Mouse (Mus musculus): ENCODE data around the gene Qrich1.
A peak's percentile ranks its signal among the peaks of the same experiment; 100 is the strongest.

The Qrich1 gene

DNA sequence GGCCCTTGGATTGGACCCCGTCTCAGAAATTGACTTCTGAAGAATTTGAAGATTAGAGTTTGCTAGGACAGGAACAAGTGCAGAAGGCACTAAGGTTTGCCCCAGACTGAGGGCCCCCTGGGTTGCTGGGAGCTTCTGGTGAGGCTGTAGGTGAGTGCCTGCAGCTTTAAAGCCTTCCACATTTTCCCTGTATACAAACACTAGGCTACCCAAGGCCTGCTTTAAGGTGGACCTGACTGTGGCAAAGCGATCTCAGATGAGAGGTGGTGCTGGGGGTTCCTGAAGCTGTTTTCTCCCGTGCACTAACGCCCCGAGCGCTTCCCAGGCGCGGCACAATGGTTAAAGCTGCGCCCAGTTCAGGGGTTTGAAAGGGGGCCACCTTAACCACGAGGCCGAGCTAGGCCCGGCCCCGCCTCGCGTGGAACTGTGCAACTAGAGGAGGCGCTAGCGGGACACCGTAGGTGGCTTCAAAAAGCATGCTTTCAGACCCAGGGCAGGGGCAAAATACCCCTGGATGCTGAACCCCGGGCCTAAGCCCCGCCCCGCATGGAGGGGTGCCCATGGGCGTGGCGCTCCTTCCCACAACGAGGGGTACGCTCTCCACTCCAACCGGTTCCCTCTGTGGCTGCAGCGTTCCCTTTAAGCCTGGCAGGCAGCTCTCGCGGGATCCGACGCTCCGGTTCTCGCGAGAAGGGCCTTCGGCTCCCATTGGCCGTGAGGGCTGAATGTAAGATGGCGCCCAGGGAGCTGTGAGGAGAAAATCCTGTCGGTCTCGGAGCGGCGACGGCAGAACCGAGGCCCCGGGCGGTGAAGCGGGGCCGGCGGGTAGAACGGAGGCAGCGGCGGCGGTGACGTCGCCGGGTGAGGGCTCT lies at the start of gene Qrich1:
Gene Qrich1 (plus strand): TSS at position 427 of the 872 bp plus-strand sequence.
- peak; percentile 92 for DNase-seq (ENCODE audit: low spot score)

- no peak for DNase-seq (ENCODE audit: low spot score)
These were observed 47.2 kb upstream of the Qrich1 start for GRCm38 (mm10) chr9:108469430-108469829.

DNA sequence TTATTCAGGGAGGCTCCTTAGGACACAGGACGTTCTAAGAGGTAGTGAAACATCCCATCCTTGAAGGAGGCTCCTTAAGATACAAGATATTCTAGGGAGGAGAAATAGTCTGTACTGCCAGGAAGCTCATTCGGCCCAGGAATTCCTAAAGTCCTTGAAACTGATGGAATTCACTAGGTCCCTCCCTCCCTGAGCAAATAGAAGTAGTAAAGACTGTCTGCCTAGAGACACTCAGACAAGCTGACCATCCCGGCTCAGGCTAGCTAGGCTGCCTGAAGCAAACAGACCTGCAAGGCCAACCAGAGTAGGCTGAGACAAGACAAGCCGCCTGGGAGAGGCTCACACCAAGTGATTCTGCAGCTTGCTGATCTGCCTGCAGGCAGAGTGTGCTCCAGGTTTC lies 46.8 kb upstream of the Qrich1 start:
- DNase-seq (ENCODE audit: low spot score): no peak

DNA sequence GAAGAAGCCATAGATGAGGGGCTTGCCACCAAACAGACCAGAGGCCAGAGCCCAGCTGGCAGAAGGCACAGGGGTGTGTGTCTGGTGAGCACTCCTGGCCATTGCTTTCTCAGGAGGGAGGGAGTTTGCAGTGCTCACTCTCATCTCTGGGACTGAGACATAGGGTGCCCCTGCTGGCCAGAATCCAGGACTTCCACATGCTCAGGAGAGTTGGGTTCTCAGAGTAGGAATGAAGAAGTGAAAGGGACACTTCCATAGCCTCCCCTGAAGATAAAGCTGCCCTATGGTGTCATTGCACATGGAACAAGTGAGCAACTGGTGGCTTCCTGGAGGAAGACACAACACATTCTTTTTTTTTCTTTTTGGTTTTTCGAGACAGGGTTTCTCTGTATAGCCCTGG lies 42.1 kb upstream of the Qrich1 start:
- no peak for DNase-seq (ENCODE audit: low spot score)

DNA sequence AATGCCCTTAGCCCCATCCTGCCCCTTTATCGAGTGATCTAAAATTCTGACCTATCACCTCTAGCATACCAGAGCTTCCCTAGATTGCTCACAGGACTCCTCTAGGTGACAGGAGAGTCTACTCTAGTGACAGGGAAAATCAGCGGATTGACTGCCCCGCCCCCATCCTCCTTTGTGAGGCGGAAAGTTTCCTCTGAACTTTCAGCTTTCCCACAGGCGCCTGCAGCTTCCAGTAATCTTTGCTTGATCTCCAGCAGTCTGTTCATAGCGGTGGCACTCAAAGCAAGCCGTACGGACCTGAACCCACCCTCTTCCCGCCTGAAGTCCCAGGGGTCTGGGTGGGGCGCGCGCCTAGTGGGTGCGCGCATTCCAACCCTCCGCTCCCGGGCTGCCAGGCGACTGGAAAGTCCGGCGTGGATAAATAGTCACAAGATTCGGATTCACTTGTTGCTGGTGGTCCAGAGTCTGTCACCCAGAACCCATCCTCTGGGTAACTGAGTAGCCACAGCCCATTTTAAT lies 37.9 kb upstream of the Qrich1 start:
- DNase-seq (ENCODE audit: low spot score): no peak

DNA sequence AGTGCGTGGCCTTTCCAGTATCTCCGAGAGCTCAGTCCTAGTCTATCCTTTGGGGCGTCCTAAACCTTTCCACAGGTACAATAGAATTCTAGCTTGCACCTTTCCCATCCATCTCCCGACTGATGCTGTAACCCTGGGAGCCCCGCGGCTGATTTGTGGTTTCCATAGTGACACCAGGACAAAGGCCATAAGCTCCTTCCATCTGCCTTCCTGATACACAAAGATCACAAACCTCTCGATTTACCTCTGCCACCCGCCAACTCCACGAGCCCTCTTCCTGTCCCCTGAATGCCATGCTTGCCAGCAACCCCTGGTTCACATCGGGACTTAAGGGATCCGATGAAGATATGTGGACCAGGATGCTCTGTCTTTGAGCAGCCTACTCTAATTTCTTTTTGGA lies 37.4 kb upstream of the Qrich1 start:
- no peak for DNase-seq (ENCODE audit: low spot score)

GRCm38 (mm10) chr9:108479721-108480351 lies 36.8 kb upstream of the Qrich1 start, which contains the start of gene Lamb2:
Lamb2 (plus strand) TSS chr9:108479736.
- DNase-seq (ENCODE audit: low spot score): no peak

- no peak for DNase-seq (ENCODE audit: low spot score)
These were observed 35.6 kb upstream of the Qrich1 start for GRCm38 (mm10) chr9:108480813-108481519.

GRCm38 (mm10) chr9:108481520-108482210 lies 34.9 kb upstream of the Qrich1 start:
- DNase-seq (ENCODE audit: low spot score): no peak

DNA sequence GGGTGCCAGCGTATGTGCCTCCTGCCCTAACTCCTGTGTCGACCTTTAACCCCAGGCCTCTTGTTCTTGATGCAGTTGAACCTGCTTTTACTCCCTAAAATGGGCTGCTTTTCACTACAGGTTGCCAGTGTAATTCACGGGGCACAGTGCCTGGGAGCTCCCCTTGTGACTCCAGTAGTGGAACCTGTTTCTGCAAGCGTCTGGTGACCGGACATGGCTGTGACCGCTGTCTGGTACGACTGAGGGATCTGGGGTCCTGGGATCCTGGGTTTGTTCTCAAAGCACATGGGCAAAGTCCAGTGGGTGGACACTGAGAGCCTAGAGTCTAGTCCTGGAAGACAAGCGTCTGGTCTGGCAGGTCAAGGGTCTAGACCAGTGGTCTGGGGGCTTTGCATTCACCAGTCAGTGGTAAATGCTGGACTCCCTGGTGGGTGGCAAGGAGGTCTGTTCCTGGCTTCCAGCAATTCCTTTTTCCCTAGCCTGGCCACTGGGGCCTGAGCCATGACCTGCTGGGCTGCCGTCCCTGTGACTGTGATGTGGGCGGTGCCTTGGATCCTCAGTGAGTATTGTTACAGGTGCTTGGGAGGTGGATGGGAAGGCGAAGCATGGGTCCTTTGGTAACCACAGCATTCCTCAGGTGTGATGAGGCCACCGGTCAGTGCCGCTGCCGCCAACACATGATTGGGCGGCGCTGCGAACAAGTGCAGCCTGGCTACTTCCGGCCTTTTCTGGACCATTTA lies 33.4 kb upstream of the Qrich1 start:
- no peak for DNase-seq (ENCODE audit: low spot score)

DNA sequence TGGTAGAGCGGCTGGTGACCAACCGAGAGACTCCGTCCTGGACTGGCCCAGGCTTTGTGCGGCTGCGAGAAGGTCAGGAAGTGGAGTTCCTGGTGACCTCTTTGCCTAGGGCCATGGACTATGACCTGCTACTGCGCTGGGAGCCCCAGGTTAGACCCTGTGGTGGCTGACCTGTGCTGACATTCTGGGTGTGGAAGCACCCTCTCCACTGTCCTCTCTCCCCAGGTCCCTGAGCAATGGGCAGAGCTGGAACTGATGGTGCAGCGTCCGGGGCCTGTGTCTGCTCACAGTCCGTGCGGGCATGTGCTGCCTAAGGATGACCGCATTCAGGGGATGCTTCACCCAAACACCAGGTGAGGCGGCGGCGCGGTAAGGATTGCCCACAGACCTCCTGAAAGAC lies 32.6 kb upstream of the Qrich1 start:
- no peak for DNase-seq (ENCODE audit: low spot score)

- no peak for DNase-seq (ENCODE audit: low spot score)
These were observed 31.2 kb upstream of the Qrich1 start for GRCm38 (mm10) chr9:108485301-108485875.

DNA sequence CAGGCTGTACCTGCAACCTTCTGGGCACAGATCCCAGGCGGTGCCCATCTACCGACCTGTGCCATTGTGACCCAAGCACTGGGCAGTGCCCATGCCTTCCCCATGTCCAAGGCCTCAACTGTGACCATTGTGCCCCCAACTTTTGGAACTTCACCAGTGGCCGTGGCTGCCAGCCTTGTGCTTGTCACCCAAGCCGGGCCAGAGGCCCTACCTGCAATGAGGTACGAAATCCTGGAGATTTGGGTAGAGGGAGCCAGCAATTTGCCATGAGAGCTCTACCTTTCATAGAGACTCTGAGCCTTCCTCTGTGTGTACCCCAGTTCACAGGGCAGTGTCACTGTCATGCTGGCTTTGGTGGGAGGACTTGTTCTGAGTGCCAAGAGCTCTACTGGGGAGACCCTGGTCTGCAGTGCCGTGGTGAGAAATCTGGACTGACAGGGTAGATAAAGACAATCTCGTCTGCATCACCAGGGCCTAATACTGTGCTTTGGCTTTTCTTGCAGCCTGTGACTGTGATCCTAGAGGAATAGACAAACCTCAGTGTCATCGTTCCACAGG lies 29.6 kb upstream of the Qrich1 start:
- DNase-seq (ENCODE audit: low spot score): no peak

- DNase-seq (ENCODE audit: low spot score): no peak
These were observed 28.2 kb upstream of the Qrich1 start for GRCm38 (mm10) chr9:108488403-108488802.

DNA sequence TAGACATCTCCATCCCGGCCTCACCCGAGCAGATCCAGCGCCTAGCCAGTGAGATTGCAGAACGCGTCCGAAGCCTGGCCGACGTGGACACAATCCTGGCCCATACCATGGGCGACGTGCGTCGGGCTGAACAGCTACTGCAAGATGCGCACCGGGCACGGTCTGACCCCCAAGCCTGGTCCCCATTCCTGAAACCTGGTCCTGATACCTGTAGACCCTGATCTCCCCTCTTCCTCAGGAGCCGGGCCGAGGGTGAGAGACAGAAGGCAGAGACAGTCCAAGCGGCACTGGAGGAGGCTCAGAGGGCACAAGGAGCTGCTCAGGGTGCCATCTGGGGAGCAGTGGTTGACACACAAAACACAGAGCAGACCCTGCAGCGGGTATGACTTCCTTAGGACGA lies 27.4 kb upstream of the Qrich1 start:
- DNase-seq (ENCODE audit: low spot score): no peak

GRCm38 (mm10) chr9:108489702-108490558 lies 26.7 kb upstream of the Qrich1 start:
- DNase-seq (ENCODE audit: low spot score): peak; percentile 23

DNA sequence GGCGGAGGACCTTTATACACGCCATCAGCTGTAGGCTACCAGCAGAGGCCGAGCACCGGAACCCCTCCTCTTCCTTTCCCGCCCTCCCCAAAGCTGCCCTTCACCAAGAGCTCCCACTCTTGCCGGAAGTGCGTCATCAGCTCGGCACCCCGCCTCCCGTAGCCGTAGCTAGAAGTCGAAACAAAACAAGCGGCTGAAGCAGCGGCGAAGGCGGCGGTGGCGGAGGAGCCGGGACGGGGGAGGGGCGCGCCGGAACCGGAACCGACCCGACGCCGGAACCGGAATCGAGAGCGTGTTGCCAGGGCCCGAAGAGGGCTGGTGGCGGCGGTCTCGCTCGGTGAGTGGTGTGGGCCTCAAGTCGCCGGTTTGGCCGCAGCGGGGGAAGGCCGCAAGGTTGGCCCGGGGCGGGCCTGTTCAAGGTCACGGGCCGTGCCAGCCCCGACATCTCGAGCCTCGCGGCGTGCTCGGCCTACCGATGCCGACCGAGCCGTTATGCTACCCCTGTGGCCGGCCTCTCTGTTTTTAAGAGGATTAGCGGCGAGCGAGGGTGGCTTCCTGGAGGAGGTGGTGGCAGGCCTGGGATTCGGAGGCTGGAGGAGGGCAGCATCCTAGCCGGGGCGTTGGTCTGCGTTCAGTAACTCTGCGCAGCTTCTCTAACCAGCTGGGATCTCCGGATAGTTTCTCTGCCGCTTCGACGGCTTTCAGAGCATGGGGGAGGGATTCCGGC lies 25.9 kb upstream of the Qrich1 start, which contains the start of gene Usp19:
Gene Usp19 (plus strand): TSS at position 44 of the 727 bp plus-strand sequence.
- peak; percentile 96 for DNase-seq (ENCODE audit: low spot score)

GRCm38 (mm10) chr9:108491286-108491580 lies 25.4 kb upstream of the Qrich1 start:
- no peak for DNase-seq (ENCODE audit: low spot score)

All from T-cell, adult 2 months (primary cell).